Comparison of ENCODE assay signal across 13 mouse cellular contexts in genomic region chr6:148397270-148397669, GRCm38 (mm10). TPM values are rescaled to one million over a fixed set of nuclear protein-coding genes. Genes with fewer than 3 reads are reported as not detected.
A peak's percentile ranks its signal among the peaks of the same experiment; 100 is the strongest.
DNase-seq lines count a peak whose midpoint lies in the region.
"Had no signal": no experiment of that assay in that cellular context is flagged by ENCODE, and none has a peak within 500 bp of the region (broad histone marks: within the 10 kb centered on the region; RNA-seq: fewer than 3 reads in every experiment).

No protein-coding gene starts in this region.

- peak; percentile 61 for DNase-seq in adrenal gland, adult 2 months
- DNase-seq in adrenal gland, adult 18-20 months (ENCODE audit: low spot score in 2 of 2) = no peak
- peak; percentile 69 for DNase-seq in heart, adult 11 months
- no peak for DNase-seq in heart, adult 18-20 months
- DNase-seq in adrenal gland, postnatal 14 days = peak; percentile 36
- DNase-seq in lung, adult 18-20 months = no peak
- no peak for DNase-seq in neural tube, embryonic 10.5 days (ENCODE audit: extremely low spot score, low spot score)
- DNase-seq: cerebellum, adult 18-20 months; cerebellum, adult 9-11 months; cerebellum, postnatal 36 days; heart, postnatal 36 days had no signal

RNA-seq across cellular contexts. Expression of gene Tmtc1, which starts 46.9 kb away (rescaled TPM):
- 10 to 100 TPM in 1 of 2 experiments, 1 to 10 TPM in 1; 9.8 to 14.3 TPM for total RNA-seq in adrenal gland, adult 2 months (2021)
- polyA plus RNA-seq in adrenal gland, adult 2 months (2012; rRNA removed) = 4.0 and 6.4 TPM in 2 replicates
- 10 to 100 TPM; 12.3 to 12.9 TPM for total RNA-seq in adrenal gland, adult 18-20 months (2021)
- total RNA-seq in heart, adult 18-20 months (2021) = 10 to 100 TPM; 74.5 to 82.5 TPM
- total RNA-seq in adrenal gland, postnatal 14 days (2021) = 10.7 and 13.2 TPM in 2 replicates
- total RNA-seq: MEL had no signal
- polyA plus RNA-seq: C2C12 had no signal

Comparison
In these comparisons a context has a peak if more than half of its experiments do, and no peak if none do; other contexts are left out.
1. DNase-seq: peak in adrenal gland, adult 2 months (single experiment), heart, adult 11 months (single experiment) and adrenal gland, postnatal 14 days (single experiment); none in adrenal gland, adult 18-20 months (0 of 2), heart, adult 18-20 months (0 of 2), lung, adult 18-20 months (0 of 2) and neural tube, embryonic 10.5 days (single experiment).